Mouse (Mus musculus) embryo, embryonic 11.5 days (tissue): Measurements from ENCODE around the gene Cpa4.
A peak's percentile ranks its signal among the peaks of the same experiment; 100 is the strongest.

Experiments used
- DNase-seq: peaks from one replicate; pipeline ENCODE4 v3.0.0-alpha.2; 2012; ENCODE audit warnings: low read depth, low spot score

Cpa4 gene

GRCm38 (mm10) chr6:30568069-30568468 is at the start of gene Cpa4:
Gene Cpa4 (plus strand): TSS chr6:30568369.
- DNase-seq: no peak

- DNase-seq: no peak
These were observed 47.8 kb upstream of the Cpa4 start for GRCm38 (mm10) chr6:30520400-30520799.

- DNase-seq: no peak
These were observed 42.5 kb upstream of the Cpa4 start for GRCm38 (mm10) chr6:30525456-30526332.

- DNase-seq: no peak
These were observed 41.3 kb upstream of the Cpa4 start for GRCm38 (mm10) chr6:30526586-30527515.

- DNase-seq: no peak
These were observed 39.4 kb upstream of the Cpa4 start for GRCm38 (mm10) chr6:30528800-30529199.

GRCm38 (mm10) chr6:30535340-30535739 is 32.8 kb upstream of the Cpa4 start:
- no peak for DNase-seq

- DNase-seq: no peak
These were observed 29.9 kb upstream of the Cpa4 start for GRCm38 (mm10) chr6:30538240-30538639.

- DNase-seq: no peak
These were observed 29.4 kb upstream of the Cpa4 start for GRCm38 (mm10) chr6:30538800-30539199.

GRCm38 (mm10) chr6:30541009-30541799 is 27.0 kb upstream of the Cpa4 start, which contains the start of gene Cpa2:
Gene Cpa2 (plus strand): TSS chr6:30541582.
- no peak for DNase-seq

- no peak for DNase-seq
These were observed 25.9 kb upstream of the Cpa4 start for GRCm38 (mm10) chr6:30542277-30542676.

- no peak for DNase-seq
These were observed 25.1 kb upstream of the Cpa4 start for GRCm38 (mm10) chr6:30543077-30543476.

- DNase-seq: no peak
These were observed 24.3 kb upstream of the Cpa4 start for GRCm38 (mm10) chr6:30543851-30544250.

- no peak for DNase-seq
These were observed 22.5 kb upstream of the Cpa4 start for GRCm38 (mm10) chr6:30545689-30546088.

- DNase-seq: no peak
These were observed 21.4 kb upstream of the Cpa4 start for GRCm38 (mm10) chr6:30546571-30547273.

GRCm38 (mm10) chr6:30547274-30547645 is 20.9 kb upstream of the Cpa4 start:
- DNase-seq: peak; percentile 65

- DNase-seq: no peak
These were observed 20.4 kb upstream of the Cpa4 start for GRCm38 (mm10) chr6:30547656-30548306.

- DNase-seq: peak; percentile 72
These were observed 18.9 kb upstream of the Cpa4 start for GRCm38 (mm10) chr6:30549231-30549761.

- no peak for DNase-seq
These were observed 17.5 kb upstream of the Cpa4 start for GRCm38 (mm10) chr6:30550496-30551192.

- no peak for DNase-seq
These were observed 17.0 kb upstream of the Cpa4 start for GRCm38 (mm10) chr6:30551193-30551515.
